Mouse (Mus musculus): ENCODE measurements around the gene Obp2b. TPM values are rescaled to one million over a fixed set of nuclear protein-coding genes. Genes with fewer than 3 reads are reported as not detected.

The Obp2b gene
- polyA plus RNA-seq, 1 experiment from 2014 or later, result not detected

GRCm38 (mm10) chr2:25754201-25754600, 17.4 kb downstream of the Obp2b start:
- H3K4me3 ChIP-seq (ENCODE audit: inconsistent target), result no peak overlapping the region
- H3K36me3 ChIP-seq (ENCODE audit: inconsistent target), result no peaks in the 10 kb centered on the region
- H3K79me2 ChIP-seq (ENCODE audit: inconsistent target), result no peaks in the 10 kb centered on the region
- 92% methylated on average over 1 of the region's 1 CpGs for WGBS (ENCODE audit: missing documents)
- no peak overlapping the region for H3K27ac ChIP-seq

GRCm38 (mm10) chr2:25758064-25758625, 21.3 kb downstream of the Obp2b start:
- WGBS (ENCODE audit: missing documents), result 58% methylated on average over 4 of the region's 4 CpGs
- no peaks in the 10 kb centered on the region for H3K36me3 ChIP-seq (ENCODE audit: inconsistent target)
- H3K4me3 ChIP-seq (ENCODE audit: inconsistent target), result no peak overlapping the region
- H3K79me2 ChIP-seq (ENCODE audit: inconsistent target), result no peaks in the 10 kb centered on the region
- no peak overlapping the region for H3K27ac ChIP-seq

GRCm38 (mm10) chr2:25765269-25765668, 28.5 kb downstream of the Obp2b start, which contains the start of gene Lcn3:
Gene Lcn3, plus strand, starts transcription at chr2:25765569.
- H3K36me3 ChIP-seq (ENCODE audit: inconsistent target), result no peaks in the 10 kb centered on the region
- no peak within 1 kb of the TSS for H3K4me3 ChIP-seq (ENCODE audit: inconsistent target)
- no peaks in the 10 kb centered on the region for H3K79me2 ChIP-seq (ENCODE audit: inconsistent target)
- WGBS (ENCODE audit: missing documents), result 68% methylated on average over 2 of the region's 2 CpGs
- H3K27ac ChIP-seq, result no peak within 1 kb of the TSS

GRCm38 (mm10) chr2:25767764-25768163, 31.0 kb downstream of the Obp2b start:
- Histone ChIP-seq H3K27ac (no peak overlapping the region), H3K4me3 (ENCODE audit: inconsistent target) (no peak overlapping the region), H3K79me2 (ENCODE audit: inconsistent target) (no peaks in the 10 kb centered on the region), H3K36me3 (ENCODE audit: inconsistent target) (no peaks in the 10 kb centered on the region)
- WGBS (ENCODE audit: missing documents), result 91% methylated on average over 4 of the region's 4 CpGs

GRCm38 (mm10) chr2:25773507-25773906, 36.7 kb downstream of the Obp2b start:
- 97% methylated on average over 2 of the region's 2 CpGs for WGBS (ENCODE audit: missing documents)
- no peak overlapping the region for H3K4me3 ChIP-seq (ENCODE audit: inconsistent target)
- H3K79me2 ChIP-seq (ENCODE audit: inconsistent target), result no peaks in the 10 kb centered on the region
- no peak overlapping the region for H3K27ac ChIP-seq
- H3K36me3 ChIP-seq (ENCODE audit: inconsistent target), result no peaks in the 10 kb centered on the region

GRCm38 (mm10) chr2:25774640-25775039, 37.8 kb downstream of the Obp2b start:
- Histone ChIP-seq H3K79me2 (ENCODE audit: inconsistent target) (no peaks in the 10 kb centered on the region), H3K36me3 (ENCODE audit: inconsistent target) (no peaks in the 10 kb centered on the region), H3K4me3 (ENCODE audit: inconsistent target) (no peak overlapping the region), H3K27ac (no peak overlapping the region)
- WGBS (ENCODE audit: missing documents), result 56% methylated on average over 2 of the region's 2 CpGs

GRCm38 (mm10) chr2:25775991-25776390, 39.2 kb downstream of the Obp2b start:
- Histone ChIP-seq H3K36me3 (ENCODE audit: inconsistent target) (no peaks in the 10 kb centered on the region), H3K27ac (no peak overlapping the region), H3K79me2 (ENCODE audit: inconsistent target) (no peaks in the 10 kb centered on the region), H3K4me3 (ENCODE audit: inconsistent target) (no peak overlapping the region)
- WGBS (ENCODE audit: missing documents), result 80% methylated on average over 3 of the region's 3 CpGs

- WGBS (ENCODE audit: missing documents), result 100% methylated on average over 1 of the region's 1 CpGs
- H3K4me3 ChIP-seq (ENCODE audit: inconsistent target), result no peak within 1 kb of the TSS
Measured at GRCm38 (mm10) chr2:25776717-25777116, 39.9 kb downstream of the Obp2b start, which contains the start of gene Lcn11. Gene Lcn11, plus strand, starts transcription at chr2:25777017.

GRCm38 (mm10) chr2:25779076-25779475, 42.3 kb downstream of the Obp2b start:
- Histone ChIP-seq H3K27ac (no peak overlapping the region), H3K79me2 (ENCODE audit: inconsistent target) (no peaks in the 10 kb centered on the region), H3K4me3 (ENCODE audit: inconsistent target) (no peak overlapping the region), H3K36me3 (ENCODE audit: inconsistent target) (no peaks in the 10 kb centered on the region)
- 92% methylated on average over 8 of the region's 9 CpGs for WGBS (ENCODE audit: missing documents)

More at GRCm38 (mm10) chr2:25776717-25777116, 39.9 kb downstream of the Obp2b start, which contains the start of gene Lcn11:
- Histone ChIP-seq H3K79me2 (ENCODE audit: inconsistent target) (no peaks in the 10 kb centered on the region), H3K27ac (no peak within 1 kb of the TSS), H3K36me3 (ENCODE audit: inconsistent target) (no peaks in the 10 kb centered on the region)

GRCm38 (mm10) chr2:25780921-25781320, 44.1 kb downstream of the Obp2b start:
- WGBS (ENCODE audit: missing documents), result 52% methylated on average over 4 of the region's 4 CpGs
- no peak overlapping the region for H3K4me3 ChIP-seq (ENCODE audit: inconsistent target)
- H3K79me2 ChIP-seq (ENCODE audit: inconsistent target), result no peaks in the 10 kb centered on the region
- no peaks in the 10 kb centered on the region for H3K36me3 ChIP-seq (ENCODE audit: inconsistent target)
- no peak overlapping the region for H3K27ac ChIP-seq

- Histone ChIP-seq H3K4me3 (ENCODE audit: inconsistent target) (no peak within 1 kb of the TSS), H3K27ac (no peak within 1 kb of the TSS), H3K79me2 (ENCODE audit: inconsistent target) (no peaks in the 10 kb centered on the region), H3K36me3 (ENCODE audit: inconsistent target) (no peaks in the 10 kb centered on the region)
- WGBS (ENCODE audit: missing documents), result 88% methylated on average over 3 of the region's 3 CpGs
Measured at GRCm38 (mm10) chr2:25781957-25782356, 45.1 kb downstream of the Obp2b start, which contains the start of gene Gm13539. Gene Gm13539, plus strand, starts transcription at chr2:25782257.

- Histone ChIP-seq H3K27ac (no peak overlapping the region), H3K79me2 (ENCODE audit: inconsistent target) (no peaks in the 10 kb centered on the region), H3K4me3 (ENCODE audit: inconsistent target) (no peak overlapping the region), H3K36me3 (ENCODE audit: inconsistent target) (no peaks in the 10 kb centered on the region)
- 87% methylated on average over 5 of the region's 5 CpGs for WGBS (ENCODE audit: missing documents)
Measured at GRCm38 (mm10) chr2:25785573-25786322, 48.9 kb downstream of the Obp2b start.

- no peak overlapping the region for H3K4me3 ChIP-seq (ENCODE audit: inconsistent target)
- 78% methylated on average over 3 of the region's 3 CpGs for WGBS (ENCODE audit: missing documents)
- H3K27ac ChIP-seq, result no peak overlapping the region
- H3K79me2 ChIP-seq (ENCODE audit: inconsistent target), result no peaks in the 10 kb centered on the region
- no peaks in the 10 kb centered on the region for H3K36me3 ChIP-seq (ENCODE audit: inconsistent target)
Measured at GRCm38 (mm10) chr2:25789092-25789491, 52.3 kb downstream of the Obp2b start.

Data from macrophage (primary cell).